Mouse (Mus musculus): ENCODE measurements around the gene Lta. TPM values are rescaled to one million over a fixed set of nuclear protein-coding genes. Genes with fewer than 3 reads are reported as not detected.

The Lta gene
- polyA plus RNA-seq, 1 experiment = 1.1 TPM

- Histone ChIP-seq H3K27ac (ENCODE audit: insufficient read depth, low read depth, low read length) (no peak within 1 kb of the TSS), H3K36me3 (ENCODE audit: control insufficient read depth, insufficient read depth, low read length) (no peaks in the 10 kb centered on the region), H3K4me3 (ENCODE audit: insufficient read depth, low read depth, low read length) (peak within 1 kb of the TSS; percentile 11; the same call in 1 of the 2 replicates), H3K27me3 (replicated peaks; ENCODE audit: control insufficient read depth, insufficient read depth, low read length) (no peaks in the 10 kb centered on the region), H3K4me1 (ENCODE audit: control insufficient read depth, insufficient read depth, low read length) (no peaks in the 10 kb centered on the region)
- WGBS = 25% methylated on average over 13 of the region's 13 CpGs
- TF ChIP-seq POLR2A (IDR thresholded peaks at IDR 0.05; ENCODE audit: low read depth, low read length) (no peak), CTCF (conservative IDR thresholded peaks at IDR 0.05; ENCODE audit: insufficient read depth, insufficient read length, low read depth, low read length) (no peak)
- peak; percentile 58 for DNase-seq
Observed at GRCm38 (mm10) chr17:35201787-35202186, 3.4 kb downstream of the Lta start, which contains the start of gene Tnf. TSS of gene Tnf (minus strand) at chr17:35202007.

- TF ChIP-seq POLR2A (IDR thresholded peaks at IDR 0.05; ENCODE audit: low read depth, low read length) = no peak
- TF ChIP-seq CTCF (conservative IDR thresholded peaks at IDR 0.05; ENCODE audit: insufficient read depth, insufficient read length, low read depth, low read length) = no peak
- H3K27ac ChIP-seq (ENCODE audit: insufficient read depth, low read depth, low read length) = no peak overlapping the region
- H3K4me1 ChIP-seq (ENCODE audit: control insufficient read depth, insufficient read depth, low read length) = no peaks in the 10 kb centered on the region
- no peaks in the 10 kb centered on the region for H3K27me3 ChIP-seq (replicated peaks; ENCODE audit: control insufficient read depth, insufficient read depth, low read length)
- no peak for DNase-seq
- H3K36me3 ChIP-seq (ENCODE audit: control insufficient read depth, insufficient read depth, low read length) = no peaks in the 10 kb centered on the region
- 66% methylated on average over 11 of the region's 11 CpGs for WGBS
- H3K4me3 ChIP-seq (ENCODE audit: insufficient read depth, low read depth, low read length) = peak overlapping the region; percentile 11; the same call in 1 of the 2 replicates
Observed at GRCm38 (mm10) chr17:35201128-35201527, 4.0 kb downstream of the Lta start.

GRCm38 (mm10) chr17:35200398-35200797 is 4.8 kb downstream of the Lta start:
- H3K36me3 ChIP-seq (ENCODE audit: control insufficient read depth, insufficient read depth, low read length) = no peaks in the 10 kb centered on the region
- DNase-seq = peak; percentile 18
- H3K4me3 ChIP-seq (ENCODE audit: insufficient read depth, low read depth, low read length) = no peak overlapping the region
- no peaks in the 10 kb centered on the region for H3K4me1 ChIP-seq (ENCODE audit: control insufficient read depth, insufficient read depth, low read length)
- H3K27ac ChIP-seq (ENCODE audit: insufficient read depth, low read depth, low read length) = no peak overlapping the region
- WGBS = 84% methylated on average over 11 of the region's 11 CpGs
- no peaks in the 10 kb centered on the region for H3K27me3 ChIP-seq (replicated peaks; ENCODE audit: control insufficient read depth, insufficient read depth, low read length)
- TF ChIP-seq POLR2A (IDR thresholded peaks at IDR 0.05; ENCODE audit: low read depth, low read length) = no peak
- TF ChIP-seq CTCF (conservative IDR thresholded peaks at IDR 0.05; ENCODE audit: insufficient read depth, insufficient read length, low read depth, low read length) = no peak

- 49% methylated on average over 8 of the region's 8 CpGs for WGBS
- DNase-seq = no peak
- no peak for TF ChIP-seq CTCF (conservative IDR thresholded peaks at IDR 0.05; ENCODE audit: insufficient read depth, insufficient read length, low read depth, low read length)
- no peak for TF ChIP-seq POLR2A (IDR thresholded peaks at IDR 0.05; ENCODE audit: low read depth, low read length)
- no peaks in the 10 kb centered on the region for H3K27me3 ChIP-seq (replicated peaks; ENCODE audit: control insufficient read depth, insufficient read depth, low read length)
- no peaks in the 10 kb centered on the region for H3K4me1 ChIP-seq (ENCODE audit: control insufficient read depth, insufficient read depth, low read length)
- H3K36me3 ChIP-seq (ENCODE audit: control insufficient read depth, insufficient read depth, low read length) = no peaks in the 10 kb centered on the region
- H3K4me3 ChIP-seq (ENCODE audit: insufficient read depth, low read depth, low read length) = no peak overlapping the region
- no peak overlapping the region for H3K27ac ChIP-seq (ENCODE audit: insufficient read depth, low read depth, low read length)
Observed at GRCm38 (mm10) chr17:35198946-35199345, 6.2 kb downstream of the Lta start.

GRCm38 (mm10) chr17:35198029-35198428 is 7.1 kb downstream of the Lta start:
- TF ChIP-seq POLR2A (IDR thresholded peaks at IDR 0.05; ENCODE audit: low read depth, low read length) (no peak), CTCF (conservative IDR thresholded peaks at IDR 0.05; ENCODE audit: insufficient read depth, insufficient read length, low read depth, low read length) (no peak)

GRCm38 (mm10) chr17:35197126-35197525 is 8.0 kb downstream of the Lta start:
- DNase-seq = no peak
- no peak overlapping the region for H3K4me3 ChIP-seq (ENCODE audit: insufficient read depth, low read depth, low read length)
- H3K27ac ChIP-seq (ENCODE audit: insufficient read depth, low read depth, low read length) = no peak overlapping the region
- H3K36me3 ChIP-seq (ENCODE audit: control insufficient read depth, insufficient read depth, low read length) = no peaks in the 10 kb centered on the region
- H3K27me3 ChIP-seq (replicated peaks; ENCODE audit: control insufficient read depth, insufficient read depth, low read length) = no peaks in the 10 kb centered on the region
- no peak for TF ChIP-seq CTCF (conservative IDR thresholded peaks at IDR 0.05; ENCODE audit: insufficient read depth, insufficient read length, low read depth, low read length)
- TF ChIP-seq POLR2A (IDR thresholded peaks at IDR 0.05; ENCODE audit: low read depth, low read length) = no peak
- H3K4me1 ChIP-seq (ENCODE audit: control insufficient read depth, insufficient read depth, low read length) = no peaks in the 10 kb centered on the region
- 58% methylated on average over 6 of the region's 6 CpGs for WGBS

More at GRCm38 (mm10) chr17:35198029-35198428, 7.1 kb downstream of the Lta start:
- Histone ChIP-seq H3K36me3 (ENCODE audit: control insufficient read depth, insufficient read depth, low read length) (no peaks in the 10 kb centered on the region), H3K4me3 (ENCODE audit: insufficient read depth, low read depth, low read length) (no peak overlapping the region), H3K27ac (ENCODE audit: insufficient read depth, low read depth, low read length) (no peak overlapping the region), H3K27me3 (replicated peaks; ENCODE audit: control insufficient read depth, insufficient read depth, low read length) (no peaks in the 10 kb centered on the region), H3K4me1 (ENCODE audit: control insufficient read depth, insufficient read depth, low read length) (no peaks in the 10 kb centered on the region)
- DNase-seq = no peak
- WGBS = 81% methylated on average over 7 of the region's 7 CpGs

- WGBS = 38% methylated on average over 9 of the region's 9 CpGs
- no peak for DNase-seq
Observed at GRCm38 (mm10) chr17:35196321-35196641, 8.9 kb downstream of the Lta start.

More at GRCm38 (mm10) chr17:35196321-35196641, 8.9 kb downstream of the Lta start:
- Histone ChIP-seq H3K4me1 (ENCODE audit: control insufficient read depth, insufficient read depth, low read length) (no peaks in the 10 kb centered on the region), H3K4me3 (ENCODE audit: insufficient read depth, low read depth, low read length) (peak overlapping the region; percentile 54; the same call in 1 of the 2 replicates), H3K36me3 (ENCODE audit: control insufficient read depth, insufficient read depth, low read length) (no peaks in the 10 kb centered on the region), H3K27ac (ENCODE audit: insufficient read depth, low read depth, low read length) (no peak overlapping the region), H3K27me3 (replicated peaks; ENCODE audit: control insufficient read depth, insufficient read depth, low read length) (no peaks in the 10 kb centered on the region)
- TF ChIP-seq CTCF (conservative IDR thresholded peaks at IDR 0.05; ENCODE audit: insufficient read depth, insufficient read length, low read depth, low read length) (no peak), POLR2A (IDR thresholded peaks at IDR 0.05; ENCODE audit: low read depth, low read length) (no peak)

Data from kidney, adult 2 months (tissue).